Mouse (Mus musculus) left cerebral cortex, postnatal 4 days (tissue): ENCODE results near the gene Olfml2a. TPM values are rescaled to one million over a fixed set of nuclear protein-coding genes. Genes with fewer than 3 reads are reported as not detected.

Experiments used
- DNase-seq: peaks from one replicate; pipeline ENCODE4 v3.0.0-alpha.2; 2022
- intact Hi-C: fragments of 180-260 bp; cut with DNase I; formaldehyde crosslinking; loops from one replicate; pipeline ENCODE4 v1.15.1; 2025
- total RNA-seq, 2 experiments: library from RNA; stranded (reverse); gene quantifications; 2 replicates each; pipeline ENCODE4 v1.2.3; 2021

The Olfml2a gene
- total RNA-seq, 2 experiments from 2014 or later, result 4.4 to 5.4 TPM

- DNase-seq, result no peak
- intact Hi-C loops, result no loop called here
Observed at GRCm38 (mm10) chr2:38936721-38937378, 5.1 kb downstream of the Olfml2a start.

- intact Hi-C loops, result no loop called here
- DNase-seq, result no peak
Observed at GRCm38 (mm10) chr2:38937396-38937795, 5.6 kb downstream of the Olfml2a start.

- no peak for DNase-seq
- intact Hi-C loops, result no loop called here
Observed at GRCm38 (mm10) chr2:38938007-38938406, 6.2 kb downstream of the Olfml2a start.

GRCm38 (mm10) chr2:38939047-38939446 is 7.3 kb downstream of the Olfml2a start:
- intact Hi-C loops, result no loop called here

GRCm38 (mm10) chr2:38941426-38941825 is 9.6 kb downstream of the Olfml2a start:
- intact Hi-C loops, result loop anchor here (5.0 kb wide), 1 partner anchor 41 kb away; no protein-coding TSS in a partner anchor
- DNase-seq, result no peak

More at GRCm38 (mm10) chr2:38939047-38939446, 7.3 kb downstream of the Olfml2a start:
- no peak for DNase-seq

GRCm38 (mm10) chr2:38941898-38942297 is 10.1 kb downstream of the Olfml2a start:
- DNase-seq, result no peak
- intact Hi-C loops, result loop anchor here (5.0 kb wide), 1 partner anchor 40 kb away; no protein-coding TSS in a partner anchor

- DNase-seq, result no peak
- intact Hi-C loops, result loop anchor here (5.0 kb wide), 1 partner anchor 39 kb away; no protein-coding TSS in a partner anchor
Observed at GRCm38 (mm10) chr2:38943161-38943560, 11.4 kb downstream of the Olfml2a start.

GRCm38 (mm10) chr2:38943977-38944376 is 12.2 kb downstream of the Olfml2a start:
- DNase-seq, result no peak
- intact Hi-C loops, result loop anchor here (5.0 kb wide), 1 partner anchor 38 kb away; no protein-coding TSS in a partner anchor

GRCm38 (mm10) chr2:38944460-38945161 is 12.8 kb downstream of the Olfml2a start:
- intact Hi-C loops, result loop anchor here (5.0 kb wide), 1 partner anchor 38 kb away; no protein-coding TSS in a partner anchor
- peak; percentile 17 for DNase-seq

- intact Hi-C loops, result no loop called here
- no peak for DNase-seq
Observed at GRCm38 (mm10) chr2:38947566-38947965, 15.8 kb downstream of the Olfml2a start.

GRCm38 (mm10) chr2:38950281-38950719 is 18.5 kb downstream of the Olfml2a start:
- intact Hi-C loops, result no loop called here
- peak; percentile 87 for DNase-seq

- peak; percentile 82 for DNase-seq
- intact Hi-C loops, result no loop called here
Observed at GRCm38 (mm10) chr2:38953152-38953883, 21.5 kb downstream of the Olfml2a start.

- intact Hi-C loops, result no loop called here
- DNase-seq, result no peak
Observed at GRCm38 (mm10) chr2:38956062-38956461, 24.3 kb downstream of the Olfml2a start.

GRCm38 (mm10) chr2:38957671-38958223 is 26.0 kb downstream of the Olfml2a start:
- intact Hi-C loops, result no loop called here
- DNase-seq, result no peak

GRCm38 (mm10) chr2:38964198-38964597 is 32.4 kb downstream of the Olfml2a start:
- no peak for DNase-seq
- intact Hi-C loops, result no loop called here

GRCm38 (mm10) chr2:38969650-38970049 is 37.9 kb downstream of the Olfml2a start:
- intact Hi-C loops, result no loop called here
- no peak for DNase-seq

GRCm38 (mm10) chr2:38970057-38970456 is 38.3 kb downstream of the Olfml2a start:
- DNase-seq, result no peak
- intact Hi-C loops, result no loop called here

- DNase-seq, result no peak
- intact Hi-C loops, result no loop called here
Observed at GRCm38 (mm10) chr2:38973223-38973622, 41.4 kb downstream of the Olfml2a start.

- no peak for DNase-seq
- intact Hi-C loops, result no loop called here
Observed at GRCm38 (mm10) chr2:38973701-38974100, 41.9 kb downstream of the Olfml2a start.

- intact Hi-C loops, result no loop called here
- DNase-seq, result no peak
Observed at GRCm38 (mm10) chr2:38974171-38974570, 42.4 kb downstream of the Olfml2a start.

GRCm38 (mm10) chr2:38975181-38975580 is 43.4 kb downstream of the Olfml2a start:
- intact Hi-C loops, result no loop called here
- no peak for DNase-seq
